Mouse (Mus musculus) ES-Bruce4 (cell line): Measurements from ENCODE around the gene Xcr1.

ENCODE experiments used
- CTCF ChIP-seq: IDR thresholded peaks from one replicate; pipeline ENCODE4 v1.8.1; 2011; ENCODE audit warnings: low read depth, low read length
- EP300 ChIP-seq: IDR thresholded peaks from 2 replicates; pipeline ENCODE4 v1.6.1; 2011; ENCODE audit warnings: low read depth, low read length; ENCODE audit not compliant: insufficient read depth
- POLR2A ChIP-seq: IDR thresholded peaks from one replicate; pipeline ENCODE4 v1.8.1; 2011; ENCODE audit warnings: low read length; ENCODE audit not compliant: insufficient read depth

- TF ChIP-seq CTCF (no peak), POLR2A (no peak), EP300 (no peak)
These were observed 17.4 kb downstream of the Xcr1 start for GRCm38 (mm10) chr9:123844468-123844867.
